Mouse (Mus musculus): Measurements from ENCODE around the gene Mkks. TPM values are rescaled to one million over a fixed set of nuclear protein-coding genes. Genes with fewer than 3 reads are reported as not detected.

The Mkks gene
- 10 to 100 TPM; 33.5 to 38.2 TPM for total RNA-seq (2021)
- long read RNA-seq, experiment 1, transcript Mkks-202 (6 exons, 3,178 nt), result major isoform, 27 of 35 reads
- long read RNA-seq, experiment 1, partial matches to known transcripts, result 2 of 35 reads
- long read RNA-seq, experiment 1, other reads (novel, unspliced or antisense), result 6 of 35 reads
- long read RNA-seq, experiment 2, transcript Mkks-202 (6 exons, 3,178 nt), result major isoform, 15 of 20 reads
- long read RNA-seq, experiment 2, partial matches to known transcripts, result 2 of 20 reads
- long read RNA-seq, experiment 2, other reads (novel, unspliced or antisense), result 1 of 20 reads

DNA sequence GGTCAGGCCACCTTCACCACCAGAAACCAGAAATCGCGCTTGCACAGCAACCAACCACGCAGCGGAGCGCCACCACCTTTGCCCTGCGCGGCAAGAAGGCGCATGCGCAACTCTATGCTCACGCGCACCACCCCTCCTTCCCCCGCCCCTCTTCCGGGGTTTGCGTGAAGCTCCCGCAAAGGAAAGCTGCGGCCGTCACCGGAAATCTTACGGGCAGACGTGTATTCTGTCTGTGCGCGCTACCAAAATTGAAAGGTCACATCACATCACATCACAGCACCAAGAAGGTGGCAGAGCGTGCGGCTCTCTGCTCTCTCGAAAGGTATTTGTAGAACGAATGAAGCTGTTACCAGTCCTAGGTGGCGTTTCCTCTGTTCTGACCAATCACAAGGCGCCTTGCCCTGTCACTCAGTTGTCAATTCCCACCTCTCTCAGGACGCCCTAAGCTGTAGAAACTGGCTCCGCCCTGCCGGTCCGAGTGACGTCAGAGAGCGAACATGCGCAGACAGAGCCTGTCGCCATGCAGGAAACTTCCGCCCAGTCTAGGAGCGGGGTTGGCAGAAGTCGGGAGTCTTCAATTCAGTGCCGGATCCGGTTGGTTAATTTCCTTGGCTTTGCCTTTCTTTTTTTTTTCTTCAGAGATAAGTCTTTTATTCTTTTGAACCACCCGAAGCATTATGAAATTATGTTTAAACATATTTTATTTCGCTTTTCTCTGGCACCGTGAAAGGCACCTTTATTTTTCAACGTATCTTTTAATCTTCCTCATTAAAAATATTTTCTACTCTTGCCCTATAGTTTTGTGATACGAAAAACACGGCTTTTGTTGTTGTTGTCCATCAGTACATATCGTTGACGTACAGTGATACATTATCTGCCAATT, at the start of gene Mkks, which contains the start of the genes Slx4ip and AL731706.1:
Gene Mkks (minus strand): TSS at position 322 of the 883 bp plus-strand sequence.
Gene Slx4ip (plus strand): TSS at position 151 of the 883 bp plus-strand sequence.
Gene AL731706.1 (minus strand): TSS at position 322 of the 883 bp plus-strand sequence.
- TF ChIP-seq CTCF (IDR thresholded peaks at IDR 0.05), result no peak
- peak within 1 kb of the TSS; percentile 76 for H3K4me3 ChIP-seq
- intact Hi-C loops (cut with DNase I), result loop anchor here (2.0 kb wide), 1 partner anchor 223 kb away; no protein-coding TSS in a partner anchor
- peak; percentile 99 for DNase-seq
- peak within 1 kb of the TSS; percentile 90 for H3K27ac ChIP-seq

DNA sequence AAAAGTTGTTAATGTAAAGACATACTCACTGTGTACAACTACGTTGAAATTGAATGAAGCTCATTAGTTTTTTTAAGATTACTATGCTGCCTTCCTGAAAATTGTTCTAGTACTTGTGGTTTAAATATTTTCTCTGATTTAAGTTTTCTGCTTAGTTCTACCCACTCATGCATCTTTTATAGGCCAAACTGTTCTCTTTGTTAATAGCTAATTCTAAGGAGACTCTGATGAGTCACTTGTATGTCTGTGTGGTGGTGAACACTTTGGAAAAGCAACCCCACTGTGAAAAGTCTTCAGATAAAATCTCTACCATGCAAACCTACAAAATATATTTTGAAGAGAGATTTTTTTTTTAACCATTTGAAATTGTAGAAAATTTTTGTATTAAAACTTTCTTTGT, 47.1 kb upstream of the Mkks start:
- no peak for DNase-seq
- no peak for TF ChIP-seq CTCF (IDR thresholded peaks at IDR 0.05)
- intact Hi-C loops (cut with DNase I), result no loop called here
- Histone ChIP-seq H3K27ac (no peak overlapping the region), H3K4me3 (no peak overlapping the region)

DNA sequence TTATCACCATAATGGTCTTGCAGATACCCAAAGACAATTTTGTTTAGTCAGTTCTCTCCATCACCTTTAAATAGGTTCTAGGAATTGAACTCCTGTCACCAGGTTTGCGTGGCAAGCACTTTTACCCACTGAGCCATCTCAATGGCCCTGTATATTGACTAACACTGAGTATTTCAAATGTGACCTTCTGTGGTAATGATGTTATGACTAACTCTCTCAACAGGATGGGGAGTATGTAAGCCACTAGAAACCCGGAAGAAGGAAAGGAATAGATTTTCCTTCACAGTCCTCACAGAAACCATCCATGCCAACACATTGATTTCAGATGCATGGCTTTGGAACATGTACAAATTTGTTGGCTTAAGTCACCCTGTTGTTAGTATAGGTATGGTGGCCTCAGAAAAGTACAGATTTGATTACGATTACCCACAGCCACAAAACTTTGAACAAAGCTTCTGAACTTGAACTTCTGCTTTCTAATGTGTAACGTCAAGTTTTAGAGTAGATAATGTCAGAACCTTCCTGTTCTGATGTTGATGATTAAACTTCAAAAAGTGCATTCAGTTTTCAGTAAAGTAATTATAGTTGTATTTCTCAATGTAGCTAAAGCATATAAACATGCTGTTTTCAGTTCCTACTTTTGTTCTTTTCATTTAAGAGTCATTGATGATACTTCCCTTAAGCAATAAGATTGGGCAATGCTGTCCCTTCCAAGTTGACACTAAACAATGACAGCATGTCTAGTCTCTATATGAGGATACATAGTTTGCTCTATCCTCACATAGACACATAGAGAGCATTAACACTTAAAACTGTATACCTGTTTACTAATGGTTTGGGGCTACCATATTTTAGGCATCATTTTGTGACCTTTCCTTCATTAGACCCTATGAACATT, 45.5 kb upstream of the Mkks start:
- no peak for TF ChIP-seq CTCF (IDR thresholded peaks at IDR 0.05)
- intact Hi-C loops (cut with DNase I), result no loop called here
- Histone ChIP-seq H3K27ac (no peak overlapping the region), H3K4me3 (no peak overlapping the region)
- no peak for DNase-seq

DNA sequence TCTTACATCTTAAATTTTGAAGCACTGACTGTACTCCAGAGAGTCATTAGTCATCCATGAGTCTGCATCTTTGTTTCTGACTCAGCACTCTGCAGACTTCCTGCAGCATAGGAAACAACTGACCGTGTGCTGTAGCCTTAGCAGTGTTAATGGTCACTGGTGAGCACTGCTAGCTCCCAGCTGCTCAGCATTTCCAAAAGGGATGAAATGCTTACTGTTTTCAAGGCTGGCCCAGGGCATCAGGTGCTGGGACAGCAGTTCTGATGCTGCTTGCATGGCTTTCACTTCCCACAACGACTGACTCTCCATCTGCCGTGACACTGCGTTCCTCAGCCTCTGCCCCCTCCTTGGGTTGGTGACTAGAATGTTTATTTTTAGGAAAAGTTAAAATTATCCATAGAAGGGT, 29.8 kb upstream of the Mkks start:
- intact Hi-C loops (cut with DNase I), result no loop called here
- no peak for TF ChIP-seq CTCF (IDR thresholded peaks at IDR 0.05)
- Histone ChIP-seq H3K27ac (peak overlapping the region; percentile 79), H3K4me3 (peak overlapping the region; percentile 40)
- peak; percentile 21 for DNase-seq

DNA sequence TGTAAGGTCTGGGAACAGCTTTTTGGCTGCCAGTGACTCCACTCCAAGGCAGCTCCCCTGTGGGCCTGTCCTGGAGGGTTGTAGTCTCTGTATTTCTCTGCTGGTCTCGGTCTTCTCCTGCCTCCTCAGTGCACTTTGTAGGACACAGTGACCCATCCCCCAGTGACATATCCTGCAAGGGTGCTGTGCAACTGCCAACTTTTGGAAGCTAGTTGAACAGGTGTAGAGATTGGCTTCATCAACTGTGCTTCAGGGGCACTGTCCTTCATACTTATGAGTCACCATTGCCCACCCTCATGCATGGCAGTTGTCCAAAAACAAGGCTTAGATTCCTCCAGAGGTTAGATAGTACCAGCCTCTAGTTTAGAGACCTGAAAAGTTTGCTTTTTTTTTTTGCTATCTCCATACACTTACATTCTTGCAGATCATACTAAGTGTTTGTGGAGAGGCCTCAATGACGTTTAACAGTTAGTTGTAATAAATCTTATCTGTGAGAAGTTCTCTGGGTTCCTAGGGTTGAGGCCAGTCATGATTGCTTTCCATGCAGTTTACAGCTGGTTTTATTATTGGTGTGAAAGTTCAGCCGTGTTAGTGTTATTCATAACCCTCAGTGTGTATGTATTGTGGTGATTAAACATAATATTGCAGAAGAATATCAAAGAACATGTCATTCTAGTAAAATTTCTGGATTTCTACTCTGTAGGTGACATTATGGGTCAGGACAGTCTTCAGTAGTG, 29.2 kb upstream of the Mkks start:
- peak; percentile 41 for DNase-seq
- intact Hi-C loops (cut with DNase I), result no loop called here
- TF ChIP-seq CTCF (IDR thresholded peaks at IDR 0.05), result no peak
- no peak overlapping the region for H3K4me3 ChIP-seq
- peak overlapping the region; percentile 79 for H3K27ac ChIP-seq

DNA sequence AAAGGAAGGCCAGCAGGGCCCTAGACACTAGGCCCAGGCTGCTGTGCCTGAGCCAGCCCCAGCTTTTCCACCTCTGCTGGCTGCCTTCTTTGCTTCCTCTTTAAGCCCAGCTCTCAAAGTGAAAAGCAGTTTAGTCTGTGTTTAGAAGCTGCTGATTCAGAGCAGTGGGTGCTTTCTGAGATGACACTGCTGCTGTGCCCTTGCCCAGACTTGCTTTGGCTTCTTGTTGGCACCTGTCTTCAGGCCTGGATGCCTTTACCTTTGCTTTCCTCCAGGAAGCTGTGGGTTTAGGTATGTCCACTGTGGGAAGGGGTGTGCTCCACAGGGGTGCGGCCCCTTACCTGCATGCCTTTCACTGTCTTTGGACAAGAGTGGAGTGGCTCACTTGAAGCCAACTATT, 28.2 kb upstream of the Mkks start:
- intact Hi-C loops (cut with DNase I), result no loop called here
- H3K27ac ChIP-seq, result peak overlapping the region; percentile 79
- H3K4me3 ChIP-seq, result no peak overlapping the region
- DNase-seq, result peak; percentile 49
- no peak for TF ChIP-seq CTCF (IDR thresholded peaks at IDR 0.05)

DNA sequence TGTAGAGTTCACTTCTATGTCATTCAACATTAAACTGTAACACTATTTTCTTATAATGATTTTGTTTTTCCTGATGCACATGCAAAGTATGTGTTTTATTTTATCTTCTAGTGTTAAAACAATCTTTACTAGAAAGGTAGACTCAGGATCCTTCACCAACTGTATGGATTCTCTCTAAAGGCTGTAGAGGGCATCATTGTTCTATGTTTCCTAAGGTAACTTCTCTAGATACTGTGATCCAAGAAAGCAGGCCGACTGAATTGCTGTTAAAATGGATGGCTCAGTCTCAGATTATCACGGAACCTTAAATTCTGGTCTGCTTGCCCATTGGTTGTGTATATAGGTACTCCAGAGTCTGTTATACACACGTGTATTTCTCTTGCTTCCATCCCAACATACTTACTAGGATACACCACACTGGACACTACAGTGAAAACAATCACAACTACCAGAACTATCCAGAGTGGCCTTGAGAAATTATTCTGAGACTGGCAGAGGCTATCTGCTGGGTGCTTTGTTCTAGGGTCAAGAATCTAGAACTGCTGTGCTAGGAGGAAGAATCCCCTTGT, 23.2 kb upstream of the Mkks start:
- TF ChIP-seq CTCF (IDR thresholded peaks at IDR 0.05), result peak; percentile 74
- Histone ChIP-seq H3K4me3 (no peak overlapping the region), H3K27ac (0 out of 2 replicates have a peak overlapping the region, but pooled peaks have one; percentile 6)
- intact Hi-C loops (cut with DNase I), result loop anchor here (2.0 to 5.0 kb wide), 4 partner anchors 70 to 1028 kb away; no protein-coding TSS in a partner anchor
- DNase-seq, result no peak

DNA sequence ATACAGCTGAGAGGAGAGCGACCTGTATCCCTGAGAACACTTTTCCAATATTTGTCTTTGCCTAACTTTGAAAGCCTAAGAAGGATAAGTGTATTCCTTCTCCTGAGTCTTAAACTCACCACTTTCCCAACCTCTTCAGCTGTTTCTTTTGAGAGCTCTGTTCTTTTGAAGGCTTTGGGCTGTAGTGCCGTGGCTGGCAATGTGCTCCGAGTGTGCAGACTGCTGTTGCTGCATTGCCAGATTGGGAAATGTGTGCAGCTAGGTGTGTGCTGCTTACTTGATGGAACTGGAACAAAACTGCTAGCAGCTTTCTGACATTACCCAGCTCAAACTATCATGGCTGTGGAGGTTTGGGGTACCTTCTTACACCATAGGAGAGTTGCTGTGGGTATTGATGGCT, 21.8 kb upstream of the Mkks start:
- intact Hi-C loops (cut with DNase I), result loop anchor here (5.0 kb wide), 3 partner anchors 199 to 1029 kb away; no protein-coding TSS in a partner anchor
- no peak for TF ChIP-seq CTCF (IDR thresholded peaks at IDR 0.05)
- no peak overlapping the region for H3K4me3 ChIP-seq
- DNase-seq, result no peak
- H3K27ac ChIP-seq, result no peak overlapping the region

DNA sequence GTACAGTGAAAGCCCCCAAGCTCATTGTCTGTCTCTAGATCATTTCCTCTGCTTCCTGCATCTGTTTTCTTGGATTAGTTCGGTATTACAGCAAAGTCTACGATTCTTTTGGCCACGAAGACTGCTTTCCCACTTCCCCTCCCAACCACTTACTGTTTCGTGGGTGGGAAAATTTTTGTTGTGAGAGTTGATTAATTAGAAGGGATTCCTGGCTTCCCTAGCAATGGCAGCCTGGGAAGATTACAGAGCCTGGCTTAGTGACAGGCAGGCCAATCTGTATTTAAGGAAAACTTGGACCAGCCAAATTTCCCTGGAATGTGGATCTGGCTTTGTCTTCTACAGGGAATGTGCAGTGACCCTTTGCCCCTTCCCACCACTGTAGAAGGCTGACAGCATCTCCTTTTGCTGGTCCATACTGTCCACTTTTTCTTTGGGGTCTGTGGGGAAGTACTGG, 20.8 kb upstream of the Mkks start:
- no peak for TF ChIP-seq CTCF (IDR thresholded peaks at IDR 0.05)
- DNase-seq, result no peak
- intact Hi-C loops (cut with DNase I), result loop anchor here (5.0 kb wide), 3 partner anchors 200 to 1030 kb away; no protein-coding TSS in a partner anchor
- H3K27ac ChIP-seq, result peak overlapping the region; percentile 20; the same call in 1 of the 2 replicates
- H3K4me3 ChIP-seq, result no peak overlapping the region

DNA sequence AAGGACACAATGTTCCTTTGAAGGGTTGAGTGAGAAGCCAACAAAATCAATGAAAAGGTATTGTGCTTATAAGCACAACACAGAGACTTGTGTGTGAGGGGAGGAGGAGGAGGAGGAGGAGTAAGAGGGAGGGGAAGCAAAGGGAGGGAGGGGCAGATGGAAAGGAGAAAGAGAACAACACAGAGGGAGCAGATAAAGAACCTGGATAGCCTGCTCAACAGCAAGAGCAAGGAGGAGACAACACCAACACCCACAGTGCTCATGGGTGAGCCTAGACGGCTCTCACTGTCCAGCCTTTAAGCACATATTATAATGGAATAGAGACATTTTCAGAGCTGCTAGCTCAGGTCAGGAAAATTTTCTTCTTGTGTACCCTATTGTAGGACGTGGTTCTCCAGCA, 18.1 kb upstream of the Mkks start:
- no peak overlapping the region for H3K27ac ChIP-seq

DNA sequence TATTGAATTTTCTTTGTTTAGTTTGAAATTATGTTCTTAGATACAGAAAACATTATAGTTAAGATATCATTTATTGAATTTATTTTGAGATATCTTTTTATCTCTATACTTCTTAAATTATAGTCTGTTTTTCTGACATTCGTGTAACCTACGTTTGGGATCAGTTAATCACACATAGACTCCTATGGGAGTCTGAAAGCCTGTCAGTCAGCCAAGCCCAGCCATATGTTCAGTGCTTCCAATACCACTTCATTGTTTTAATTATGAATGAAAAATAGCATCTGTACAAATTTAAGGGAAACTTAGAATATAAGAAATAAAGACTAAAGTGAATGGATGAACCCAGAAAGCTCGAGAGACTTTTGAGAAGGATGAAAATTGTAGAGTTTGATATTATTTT, 17.4 kb upstream of the Mkks start:
- Histone ChIP-seq H3K27ac (no peak overlapping the region), H3K4me3 (no peak overlapping the region)
- intact Hi-C loops (cut with DNase I), result no loop called here
- TF ChIP-seq CTCF (IDR thresholded peaks at IDR 0.05), result no peak
- no peak for DNase-seq

More for the DNA sequence above, 18.1 kb upstream of the Mkks start:
- intact Hi-C loops (cut with DNase I), result no loop called here
- no peak for TF ChIP-seq CTCF (IDR thresholded peaks at IDR 0.05)
- H3K4me3 ChIP-seq, result no peak overlapping the region
- DNase-seq, result no peak
